Mouse (Mus musculus) E14TG2a.4 (cell line): ENCODE data around the gene Gstp1.

Experiments used
- H3K27me3 ChIP-seq: 2 replicates; pipeline ENCODE4 v1.6.1; 2014; ENCODE audit warnings: low read length, control low read depth; ENCODE audit not compliant: insufficient read depth
- H3K36me3 ChIP-seq: 2 replicates; pipeline ENCODE4 v1.6.1; 2014; ENCODE audit warnings: low read length, control low read depth; ENCODE audit not compliant: insufficient read depth
- H3K4me1 ChIP-seq: replicated peaks from 2 replicates; pipeline ENCODE4 v1.6.1; 2014; ENCODE audit warnings: low read depth, low read length, control low read depth
- H3K4me3 ChIP-seq: replicated peaks from 2 replicates; pipeline ENCODE4 v1.5.1; 2014; ENCODE audit warnings: mild to moderate bottlenecking, low read length
- H3K9me3 ChIP-seq: 2 replicates; pipeline ENCODE4 v1.6.1; 2014; ENCODE audit warnings: low read length, control low read depth
- CTCF ChIP-seq: conservative IDR thresholded peaks from 2 replicates; pipeline ENCODE4 v1.5.1; 2014; ENCODE audit warnings: low read length
- NANOG ChIP-seq: IDR thresholded peaks from 2 replicates; pipeline ENCODE4 v1.6.1; 2014; ENCODE audit warnings: borderline replicate concordance, low read length, mixed read lengths
- POU5F1 ChIP-seq: IDR thresholded peaks from 2 replicates; pipeline ENCODE4 v1.6.1; 2014; ENCODE audit warnings: low read length, borderline replicate concordance

Gstp1 gene

DNA sequence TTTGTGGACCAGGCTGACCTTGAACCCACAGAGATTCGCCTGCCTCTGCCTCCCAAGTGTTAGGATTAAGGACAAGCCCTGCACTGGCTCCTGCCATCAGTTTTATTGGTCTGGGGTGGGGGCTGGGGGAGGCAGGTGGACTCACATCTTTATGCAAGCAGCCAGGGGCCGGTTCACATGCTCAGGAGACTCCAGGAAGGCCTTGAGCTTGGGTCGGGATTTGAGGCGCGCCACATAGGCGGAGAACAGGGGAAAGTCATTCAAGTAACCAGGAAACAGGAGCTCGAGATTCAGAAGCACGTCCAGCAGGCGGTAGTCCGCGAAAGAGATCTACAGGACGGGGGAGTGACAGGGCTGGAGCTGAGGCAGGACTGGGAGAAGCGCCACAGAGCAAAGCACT is 19.6 kb upstream of the Gstp1 start:
- no peaks in the 10 kb centered on the region for H3K36me3 ChIP-seq
- no peak for TF ChIP-seq CTCF
- no peak for TF ChIP-seq POU5F1
- no peak for TF ChIP-seq NANOG
- peak overlapping the region; percentile 59 for H3K4me3 ChIP-seq
- H3K27me3 ChIP-seq: no peaks in the 10 kb centered on the region
- H3K4me1 ChIP-seq: peaks cover 77% of the 10 kb centered on the region
- no peaks in the 10 kb centered on the region for H3K9me3 ChIP-seq

DNA sequence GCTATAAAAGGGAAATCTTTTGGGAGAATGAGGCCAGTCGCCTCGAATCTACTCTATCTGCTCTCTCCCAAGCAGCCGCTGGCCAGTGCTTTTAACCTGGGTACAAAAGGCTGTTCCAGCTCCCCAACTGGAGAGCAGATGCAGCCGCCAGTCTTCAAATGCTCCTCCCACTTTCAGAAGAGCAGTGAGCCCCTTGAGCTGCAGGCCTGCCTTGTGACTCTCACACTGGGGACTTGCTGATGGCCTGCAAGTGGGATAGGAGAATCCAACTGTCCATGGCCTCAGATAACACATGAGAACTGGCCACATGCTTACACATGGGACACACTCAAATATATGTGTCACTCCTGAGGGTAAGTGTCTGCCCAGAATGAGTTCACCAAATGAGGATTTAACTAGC is 18.9 kb upstream of the Gstp1 start:
- no peak for TF ChIP-seq CTCF
- TF ChIP-seq POU5F1: no peak
- no peak for TF ChIP-seq NANOG
- Histone ChIP-seq H3K36me3 (no peaks in the 10 kb centered on the region), H3K4me3 (peak overlapping the region; percentile 59), H3K9me3 (no peaks in the 10 kb centered on the region), H3K27me3 (no peaks in the 10 kb centered on the region), H3K4me1 (peaks cover 80% of the 10 kb centered on the region)

DNA sequence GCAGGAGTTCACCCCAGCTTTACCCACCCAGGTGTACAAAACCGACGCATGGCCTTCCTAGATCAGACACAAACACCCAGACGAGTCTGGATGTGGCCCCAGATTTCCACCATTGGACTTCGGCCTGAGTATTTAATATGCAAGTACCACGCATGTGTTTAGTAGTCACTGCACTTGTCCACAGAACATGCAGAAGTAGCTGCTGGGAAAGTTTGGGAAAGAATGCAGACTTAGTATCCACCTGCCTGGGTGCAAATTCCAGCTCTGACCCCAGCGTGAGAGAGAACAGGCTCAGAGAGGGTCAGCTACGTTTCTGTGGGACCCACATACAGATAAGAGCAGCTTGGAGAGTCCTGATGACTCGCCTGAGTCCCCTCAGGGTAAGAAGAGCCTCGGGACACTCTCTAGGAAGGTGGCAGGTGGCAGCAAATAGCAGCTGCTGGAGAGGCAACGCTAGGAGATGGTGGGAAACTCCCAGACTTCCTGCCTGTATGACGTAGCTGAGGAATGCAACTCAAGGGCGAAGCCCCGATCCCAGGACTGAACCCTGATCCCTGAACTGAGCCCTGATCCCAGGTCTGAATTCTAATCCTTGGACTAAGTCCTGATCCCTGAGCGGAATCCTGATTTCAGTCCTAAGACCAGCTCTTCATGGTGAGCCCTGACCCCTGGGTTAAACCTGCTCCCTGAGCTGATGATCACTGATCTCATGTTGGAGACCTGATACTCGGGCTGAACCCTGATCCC is 18.3 kb upstream of the Gstp1 start:
- H3K4me3 ChIP-seq: peak overlapping the region; percentile 59
- TF ChIP-seq POU5F1: no peak
- TF ChIP-seq CTCF: no peak
- TF ChIP-seq NANOG: no peak
- no peaks in the 10 kb centered on the region for H3K9me3 ChIP-seq
- no peaks in the 10 kb centered on the region for H3K36me3 ChIP-seq
- H3K27me3 ChIP-seq: no peaks in the 10 kb centered on the region
- peaks cover 80% of the 10 kb centered on the region for H3K4me1 ChIP-seq

DNA sequence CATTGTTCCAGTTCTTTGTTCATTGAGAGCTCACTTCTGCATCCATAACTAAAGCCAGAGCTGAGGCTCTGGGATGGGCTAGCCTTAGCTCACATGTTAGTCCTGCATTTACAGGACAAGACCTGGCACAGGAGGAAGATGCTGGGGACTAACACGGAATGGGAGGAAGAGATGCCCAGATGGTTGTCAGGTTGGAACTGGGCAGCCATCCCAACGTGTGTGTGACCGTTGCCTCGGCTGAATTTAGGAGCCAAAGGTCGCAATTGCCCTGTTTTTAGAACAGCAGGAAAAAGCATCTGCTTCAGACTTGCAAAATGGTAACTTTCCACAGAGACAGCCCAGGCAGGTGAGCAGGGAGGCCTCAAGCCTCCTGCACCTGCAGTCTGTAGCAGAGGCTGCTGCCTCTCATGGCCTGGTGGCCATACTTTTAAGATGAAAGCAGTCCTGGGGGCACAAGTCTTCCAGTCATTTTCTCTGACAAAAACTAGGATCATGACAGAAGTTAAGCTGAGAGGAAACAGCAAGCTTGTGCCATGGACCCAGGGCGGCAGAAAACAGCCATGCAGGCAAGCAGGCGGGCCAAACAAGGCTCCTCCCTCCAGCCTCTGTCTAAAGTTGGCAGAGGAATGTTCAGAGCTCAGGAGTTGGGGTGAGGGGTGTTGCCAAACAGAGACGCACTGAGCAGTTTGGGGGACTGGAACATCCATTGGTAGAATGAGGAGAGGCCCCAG is 17.6 kb upstream of the Gstp1 start:
- H3K9me3 ChIP-seq: peaks cover 3% of the 10 kb centered on the region; the same call in 1 of the 2 replicates
- TF ChIP-seq CTCF (no peak), NANOG (no peak), POU5F1 (no peak)
- peak overlapping the region; percentile 59 for H3K4me3 ChIP-seq
- H3K27me3 ChIP-seq: no peaks in the 10 kb centered on the region
- H3K36me3 ChIP-seq: no peaks in the 10 kb centered on the region
- H3K4me1 ChIP-seq: peaks cover 73% of the 10 kb centered on the region

DNA sequence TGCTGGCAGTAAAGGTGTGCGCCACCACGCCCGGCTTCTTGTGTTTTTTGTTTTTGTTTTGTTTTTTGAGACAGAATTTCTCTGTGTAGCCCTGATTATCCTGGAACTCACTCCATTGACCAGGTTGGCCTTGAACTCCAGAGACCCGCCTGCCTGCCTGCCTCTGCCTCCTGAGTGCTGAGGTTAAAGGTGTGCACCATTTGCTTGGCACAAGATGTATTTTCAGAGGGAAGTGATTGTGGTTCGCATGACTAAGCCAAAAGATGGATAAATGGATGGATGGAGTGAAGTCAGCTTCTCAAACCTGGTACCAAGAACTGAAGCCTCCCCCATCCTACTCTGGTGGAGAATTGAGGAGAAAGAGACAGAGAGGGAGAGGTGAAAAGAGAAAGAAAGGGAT is 16.8 kb upstream of the Gstp1 start:
- Histone ChIP-seq H3K4me3 (no peak overlapping the region), H3K9me3 (peaks cover 3% of the 10 kb centered on the region; the same call in 1 of the 2 replicates), H3K27me3 (no peaks in the 10 kb centered on the region), H3K36me3 (no peaks in the 10 kb centered on the region), H3K4me1 (peaks cover 68% of the 10 kb centered on the region)
- TF ChIP-seq NANOG (no peak), CTCF (no peak), POU5F1 (no peak)

DNA sequence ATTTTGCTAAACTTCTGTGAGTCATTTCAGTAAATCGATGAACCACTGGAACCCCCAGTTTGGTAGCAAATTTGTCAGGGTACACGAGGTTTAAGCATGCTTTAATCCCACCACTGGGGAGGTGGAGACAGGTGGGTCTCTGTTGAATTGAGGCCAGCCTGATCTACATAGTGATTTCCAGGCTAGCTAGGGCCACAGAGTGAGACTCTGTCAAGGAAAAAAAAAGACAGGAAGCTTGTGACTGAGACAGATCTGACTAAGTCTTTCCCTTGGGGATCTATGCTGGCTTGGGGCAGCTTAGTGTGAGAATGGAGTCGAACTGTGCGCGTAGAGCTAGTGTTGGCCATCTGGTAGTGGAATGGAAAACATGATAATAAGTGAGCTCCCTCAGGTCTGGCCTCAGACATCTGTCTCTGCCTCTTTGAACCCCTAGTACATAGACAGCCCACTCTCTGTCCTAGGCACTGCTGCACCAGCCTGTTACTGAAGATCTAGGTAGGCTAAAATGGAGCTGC is 14.8 kb upstream of the Gstp1 start:
- TF ChIP-seq CTCF: no peak
- H3K4me1 ChIP-seq: peaks cover 58% of the 10 kb centered on the region

DNA sequence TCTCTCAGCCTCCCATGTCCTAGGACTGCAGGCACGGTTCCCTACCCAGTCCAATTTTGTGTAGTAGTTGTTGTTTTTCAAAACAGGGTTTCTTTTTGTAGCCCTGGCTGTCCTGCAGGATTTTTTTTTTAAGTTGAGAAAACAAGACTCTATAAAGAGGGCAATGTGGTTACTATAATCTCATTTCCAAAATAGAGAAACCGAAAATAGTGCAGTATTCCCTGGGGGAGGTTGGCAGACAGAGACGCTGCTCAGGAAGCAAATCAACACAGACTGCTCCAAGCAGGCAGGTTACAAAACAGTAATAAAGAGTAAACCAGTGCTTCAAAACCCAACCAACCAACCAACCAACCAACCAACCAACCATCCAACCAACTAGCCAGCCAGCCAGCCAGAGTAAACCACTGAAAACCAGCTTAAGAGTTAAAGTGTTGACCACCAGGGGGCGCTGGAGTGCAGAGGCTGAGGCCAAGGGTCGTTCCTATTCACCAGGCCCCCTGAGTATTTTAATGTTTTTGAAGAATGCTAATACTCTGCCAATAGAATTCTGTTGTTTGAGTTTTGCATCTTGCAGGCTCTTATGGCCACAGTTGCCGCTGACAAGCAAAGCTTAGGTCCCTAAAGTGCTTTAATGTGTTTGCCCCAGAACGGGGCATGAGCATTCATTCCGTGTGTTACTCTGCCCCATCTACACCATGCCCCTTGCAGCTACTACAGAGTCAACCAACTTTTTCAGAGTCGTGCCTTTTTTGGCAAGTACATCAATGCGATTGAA is 14.1 kb upstream of the Gstp1 start:
- peaks cover 58% of the 10 kb centered on the region for H3K4me1 ChIP-seq
- H3K9me3 ChIP-seq: peaks cover 3% of the 10 kb centered on the region; the same call in 1 of the 2 replicates
- H3K4me3 ChIP-seq: no peak overlapping the region
- no peaks in the 10 kb centered on the region for H3K36me3 ChIP-seq
- TF ChIP-seq NANOG (no peak), POU5F1 (no peak), CTCF (peak; percentile 81)
- no peaks in the 10 kb centered on the region for H3K27me3 ChIP-seq

More for the DNA sequence above, 14.8 kb upstream of the Gstp1 start:
- H3K4me3 ChIP-seq: no peak overlapping the region
- no peaks in the 10 kb centered on the region for H3K27me3 ChIP-seq
- H3K36me3 ChIP-seq: no peaks in the 10 kb centered on the region
- peaks cover 3% of the 10 kb centered on the region; the same call in 1 of the 2 replicates for H3K9me3 ChIP-seq

DNA sequence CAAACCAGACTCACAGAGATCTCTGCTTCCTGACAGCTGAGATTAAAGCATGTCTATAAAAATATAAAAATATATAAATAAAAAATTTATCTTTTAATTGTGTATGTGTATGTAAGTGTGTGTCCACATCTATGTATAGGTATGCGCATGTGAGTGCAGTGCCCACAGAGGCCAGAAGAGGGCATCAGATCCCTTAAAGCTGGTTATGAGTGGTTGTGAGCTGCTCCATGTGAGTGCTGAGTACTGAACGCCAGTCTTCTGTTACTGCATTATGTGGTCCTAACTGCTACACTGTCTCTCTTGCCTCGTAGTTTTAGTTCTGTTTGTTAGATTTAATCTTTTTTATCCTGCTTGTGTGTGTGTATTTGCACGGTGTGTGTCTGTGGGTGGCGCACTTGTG is 13.2 kb upstream of the Gstp1 start:
- no peak for TF ChIP-seq NANOG
- TF ChIP-seq POU5F1: no peak
- peak; percentile 31 for TF ChIP-seq CTCF
- H3K27me3 ChIP-seq: no peaks in the 10 kb centered on the region
- no peak overlapping the region for H3K4me3 ChIP-seq
- no peaks in the 10 kb centered on the region for H3K36me3 ChIP-seq
- H3K4me1 ChIP-seq: peaks cover 57% of the 10 kb centered on the region
- H3K9me3 ChIP-seq: peaks cover 3% of the 10 kb centered on the region; the same call in 1 of the 2 replicates
